Mouse (Mus musculus) kidney, postnatal 25 days (tissue): Measurements from ENCODE around the gene Gstm4.
"Not testable (repeated sequence)": the region's sequence is repeated elsewhere in the genome, so short reads cannot be mapped to it uniquely, and the experiment has no call there.

Experiments
- DNase-seq, 2 experiments: peaks; one replicate each; pipeline ENCODE4 v3.0.0; 2021; ENCODE audit warnings: mixed read lengths in 2 of 2

The Gstm4 gene

GRCm38 (mm10) chr3:108014974-108015346 lies 29.7 kb downstream of the Gstm4 start:
- peak; percentile 13 to 66 for DNase-seq

- no peak for DNase-seq
These were observed 30.4 kb downstream of the Gstm4 start for GRCm38 (mm10) chr3:108014098-108014973.

- peak; percentile 70 to 74 for DNase-seq
These were observed 31.3 kb downstream of the Gstm4 start for GRCm38 (mm10) chr3:108013331-108013871.

GRCm38 (mm10) chr3:108011558-108011957 lies 33.1 kb downstream of the Gstm4 start:
- no peak for DNase-seq

GRCm38 (mm10) chr3:108010286-108010685 lies 34.4 kb downstream of the Gstm4 start:
- DNase-seq, result no peak

- peak in 1 of 2 experiments; percentile 44 for DNase-seq
These were observed 42.7 kb downstream of the Gstm4 start for GRCm38 (mm10) chr3:108002021-108002420.

GRCm38 (mm10) chr3:107999491-107999890 lies 45.2 kb downstream of the Gstm4 start:
- DNase-seq, result no peak

GRCm38 (mm10) chr3:107998591-107998990 lies 46.1 kb downstream of the Gstm4 start:
- DNase-seq, result no peak

GRCm38 (mm10) chr3:107996576-107996975 lies 48.1 kb downstream of the Gstm4 start:
- no peak for DNase-seq

GRCm38 (mm10) chr3:107995974-107996373 lies 48.7 kb downstream of the Gstm4 start:
- DNase-seq, result not testable (repeated sequence)
